Mouse (Mus musculus): ENCODE data around the gene St6galnac6. TPM values are rescaled to one million over a fixed set of nuclear protein-coding genes. Genes with fewer than 3 reads are reported as not detected.
A peak's percentile ranks its signal among the peaks of the same experiment; 100 is the strongest.

Gene St6galnac6
- polyA plus RNA-seq, 1 experiment from 2014 or later = 15.3 TPM

GRCm38 (mm10) chr2:32636617-32637016 lies 37.1 kb downstream of the St6galnac6 start:
- H3K9me3 ChIP-seq (replicated peaks; ENCODE audit: low read length) = no peaks in the 10 kb centered on the region
- no peak for TF ChIP-seq CTCF (IDR thresholded peaks at IDR 0.05; ENCODE audit: low read depth)
- H3K4me2 ChIP-seq (ENCODE audit: low read length) = no peak overlapping the region
- H3K27ac ChIP-seq = 0 out of 2 replicates have a peak overlapping the region, but pooled peaks have one; percentile 70
- H3K36me3 ChIP-seq (ENCODE audit: insufficient read depth, low read length) = no peaks in the 10 kb centered on the region
- DNase-seq (ENCODE audit: low spot score) = no peak
- no peaks in the 10 kb centered on the region for H3K27me3 ChIP-seq (ENCODE audit: insufficient read depth, low read length)
- WGBS = 67% methylated on average over 7 of the region's 7 CpGs
- peaks cover 9% of the 10 kb centered on the region for H3K4me1 ChIP-seq (replicated peaks; ENCODE audit: insufficient read depth, low read length)
- no peak for ATAC-seq (replicated peaks; ENCODE audit: low FRiP score, low read depth)
- H3K9ac ChIP-seq (ENCODE audit: low read depth, low read length) = no peak overlapping the region
- no peak overlapping the region for H3K4me3 ChIP-seq (replicated peaks; ENCODE audit: low read depth, low read length)

GRCm38 (mm10) chr2:32637778-32638281 lies 38.3 kb downstream of the St6galnac6 start:
- DNase-seq (ENCODE audit: low spot score) = peak; percentile 76
- no peaks in the 10 kb centered on the region for H3K9me3 ChIP-seq (replicated peaks; ENCODE audit: low read length)
- TF ChIP-seq CTCF (IDR thresholded peaks at IDR 0.05; ENCODE audit: low read depth) = no peak
- peak; percentile 50; the same call in 1 of the 2 replicates for ATAC-seq (replicated peaks; ENCODE audit: low FRiP score, low read depth)
- H3K4me3 ChIP-seq (replicated peaks; ENCODE audit: low read depth, low read length) = no peak overlapping the region
- H3K27me3 ChIP-seq (ENCODE audit: insufficient read depth, low read length) = no peaks in the 10 kb centered on the region
- 13% methylated on average over 11 of the region's 11 CpGs for WGBS
- H3K9ac ChIP-seq (ENCODE audit: low read depth, low read length) = 0 out of 2 replicates have a peak overlapping the region, but pooled peaks have one; percentile 27
- H3K27ac ChIP-seq = peak overlapping the region; percentile 70
- no peaks in the 10 kb centered on the region for H3K36me3 ChIP-seq (ENCODE audit: insufficient read depth, low read length)
- no peak overlapping the region for H3K4me2 ChIP-seq (ENCODE audit: low read length)
- peaks cover 9% of the 10 kb centered on the region for H3K4me1 ChIP-seq (replicated peaks; ENCODE audit: insufficient read depth, low read length)

- Histone ChIP-seq H3K4me3 (replicated peaks; ENCODE audit: low read depth, low read length) (no peak overlapping the region), H3K4me2 (ENCODE audit: low read length) (no peak overlapping the region), H3K9ac (ENCODE audit: low read depth, low read length) (no peak overlapping the region), H3K27me3 (ENCODE audit: insufficient read depth, low read length) (no peaks in the 10 kb centered on the region), H3K36me3 (ENCODE audit: insufficient read depth, low read length) (no peaks in the 10 kb centered on the region), H3K27ac (no peak overlapping the region), H3K4me1 (replicated peaks; ENCODE audit: insufficient read depth, low read length) (peaks cover 9% of the 10 kb centered on the region), H3K9me3 (replicated peaks; ENCODE audit: low read length) (no peaks in the 10 kb centered on the region)
- ATAC-seq (replicated peaks; ENCODE audit: low FRiP score, low read depth) (no peak), DNase-seq (ENCODE audit: low spot score) (no peak)
- TF ChIP-seq CTCF (IDR thresholded peaks at IDR 0.05; ENCODE audit: low read depth) = no peak
- 71% methylated on average over 1 of the region's 1 CpGs for WGBS
Observed at GRCm38 (mm10) chr2:32639632-32640031, 40.1 kb downstream of the St6galnac6 start.

GRCm38 (mm10) chr2:32640550-32641051 lies 41.1 kb downstream of the St6galnac6 start:
- Histone ChIP-seq H3K4me2 (ENCODE audit: low read length) (no peak overlapping the region), H3K9me3 (replicated peaks; ENCODE audit: low read length) (no peaks in the 10 kb centered on the region), H3K4me3 (replicated peaks; ENCODE audit: low read depth, low read length) (no peak overlapping the region), H3K36me3 (ENCODE audit: insufficient read depth, low read length) (no peaks in the 10 kb centered on the region), H3K27ac (no peak overlapping the region), H3K4me1 (replicated peaks; ENCODE audit: insufficient read depth, low read length) (peaks cover 16% of the 10 kb centered on the region), H3K9ac (ENCODE audit: low read depth, low read length) (no peak overlapping the region), H3K27me3 (ENCODE audit: insufficient read depth, low read length) (no peaks in the 10 kb centered on the region)
- 49% methylated on average over 6 of the region's 6 CpGs for WGBS
- ATAC-seq (replicated peaks; ENCODE audit: low FRiP score, low read depth) (no peak), DNase-seq (ENCODE audit: low spot score) (no peak)
- TF ChIP-seq CTCF (IDR thresholded peaks at IDR 0.05; ENCODE audit: low read depth) = no peak

GRCm38 (mm10) chr2:32641810-32642209 lies 42.3 kb downstream of the St6galnac6 start:
- Histone ChIP-seq H3K9me3 (replicated peaks; ENCODE audit: low read length) (no peaks in the 10 kb centered on the region), H3K27ac (no peak overlapping the region), H3K4me1 (replicated peaks; ENCODE audit: insufficient read depth, low read length) (peaks cover 17% of the 10 kb centered on the region), H3K9ac (ENCODE audit: low read depth, low read length) (no peak overlapping the region), H3K4me3 (replicated peaks; ENCODE audit: low read depth, low read length) (no peak overlapping the region), H3K4me2 (ENCODE audit: low read length) (no peak overlapping the region), H3K27me3 (ENCODE audit: insufficient read depth, low read length) (no peaks in the 10 kb centered on the region), H3K36me3 (ENCODE audit: insufficient read depth, low read length) (no peaks in the 10 kb centered on the region)
- TF ChIP-seq CTCF (IDR thresholded peaks at IDR 0.05; ENCODE audit: low read depth) = no peak
- ATAC-seq (replicated peaks; ENCODE audit: low FRiP score, low read depth) = no peak
- 80% methylated on average over 5 of the region's 5 CpGs for WGBS
- DNase-seq (ENCODE audit: low spot score) = no peak

- ATAC-seq (replicated peaks; ENCODE audit: low FRiP score, low read depth) (no peak), DNase-seq (ENCODE audit: low spot score) (no peak)
- Histone ChIP-seq H3K27ac (0 out of 2 replicates have a peak overlapping the region, but pooled peaks have one; percentile 31), H3K27me3 (ENCODE audit: insufficient read depth, low read length) (no peaks in the 10 kb centered on the region), H3K4me2 (ENCODE audit: low read length) (no peak overlapping the region), H3K4me3 (replicated peaks; ENCODE audit: low read depth, low read length) (no peak overlapping the region), H3K4me1 (replicated peaks; ENCODE audit: insufficient read depth, low read length) (peaks cover 12% of the 10 kb centered on the region), H3K9ac (ENCODE audit: low read depth, low read length) (no peak overlapping the region), H3K9me3 (replicated peaks; ENCODE audit: low read length) (no peaks in the 10 kb centered on the region), H3K36me3 (ENCODE audit: insufficient read depth, low read length) (no peaks in the 10 kb centered on the region)
- no peak for TF ChIP-seq CTCF (IDR thresholded peaks at IDR 0.05; ENCODE audit: low read depth)
- WGBS = 62% methylated on average over 7 of the region's 7 CpGs
Observed at GRCm38 (mm10) chr2:32642813-32643212, 43.3 kb downstream of the St6galnac6 start.

Data from kidney, postnatal 0 days (tissue).